Mouse (Mus musculus): ENCODE measurements around the gene Dnajb1.

Gene Dnajb1

GRCm38 (mm10) chr8:83611921-83612320 lies 3.9 kb downstream of the Dnajb1 start:
- DNase-seq (ENCODE audit: low read depth, low spot score) = no peak

GRCm38 (mm10) chr8:83613695-83614094 lies 5.7 kb downstream of the Dnajb1 start:
- DNase-seq (ENCODE audit: low read depth, low spot score) = no peak

- no peak for DNase-seq (ENCODE audit: low read depth, low spot score)
These were observed 8.6 kb downstream of the Dnajb1 start for GRCm38 (mm10) chr8:83616625-83617024.

GRCm38 (mm10) chr8:83617111-83617510 lies 9.1 kb downstream of the Dnajb1 start:
- peak; percentile 78 for DNase-seq (ENCODE audit: low read depth, low spot score)

- no peak for DNase-seq (ENCODE audit: low read depth, low spot score)
These were observed 10.6 kb downstream of the Dnajb1 start for GRCm38 (mm10) chr8:83618566-83618965.

DNA sequence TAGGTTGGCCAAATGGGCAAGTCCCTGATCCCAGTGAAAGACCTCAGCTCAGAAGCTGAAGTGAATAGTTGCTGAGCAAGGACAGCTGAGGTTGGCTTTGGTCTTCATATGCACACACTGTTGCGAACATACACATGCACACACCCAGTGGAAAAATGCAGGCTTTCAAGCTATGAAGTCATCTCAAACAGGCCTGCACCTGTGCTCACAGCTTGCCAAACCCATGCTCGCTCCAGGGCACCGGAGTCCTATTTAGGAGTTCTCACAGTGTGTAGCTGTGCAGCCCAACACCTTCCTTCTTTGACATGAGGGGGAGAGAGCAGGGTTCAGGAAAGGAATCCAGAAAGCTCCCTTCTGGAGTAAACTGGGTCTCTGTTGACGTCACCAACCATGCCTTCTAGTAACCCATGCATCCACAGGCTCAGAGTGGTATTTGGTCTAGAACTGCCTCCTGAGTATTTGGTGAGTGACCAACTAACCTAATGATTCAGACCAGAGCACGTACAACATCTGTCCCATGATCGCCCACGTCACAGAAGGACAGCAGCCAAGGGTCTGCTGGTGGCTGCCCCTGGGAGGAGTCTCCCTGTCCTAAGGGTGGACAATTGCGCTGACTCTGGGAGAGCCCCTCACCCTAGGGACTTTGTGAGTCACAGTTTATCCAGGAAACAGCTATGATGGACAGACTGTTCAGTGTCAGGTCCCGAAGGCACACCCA lies 11.7 kb downstream of the Dnajb1 start:
- DNase-seq (ENCODE audit: low read depth, low spot score) = no peak

GRCm38 (mm10) chr8:83621691-83622388 lies 13.8 kb downstream of the Dnajb1 start:
- no peak for DNase-seq (ENCODE audit: low read depth, low spot score)

DNA sequence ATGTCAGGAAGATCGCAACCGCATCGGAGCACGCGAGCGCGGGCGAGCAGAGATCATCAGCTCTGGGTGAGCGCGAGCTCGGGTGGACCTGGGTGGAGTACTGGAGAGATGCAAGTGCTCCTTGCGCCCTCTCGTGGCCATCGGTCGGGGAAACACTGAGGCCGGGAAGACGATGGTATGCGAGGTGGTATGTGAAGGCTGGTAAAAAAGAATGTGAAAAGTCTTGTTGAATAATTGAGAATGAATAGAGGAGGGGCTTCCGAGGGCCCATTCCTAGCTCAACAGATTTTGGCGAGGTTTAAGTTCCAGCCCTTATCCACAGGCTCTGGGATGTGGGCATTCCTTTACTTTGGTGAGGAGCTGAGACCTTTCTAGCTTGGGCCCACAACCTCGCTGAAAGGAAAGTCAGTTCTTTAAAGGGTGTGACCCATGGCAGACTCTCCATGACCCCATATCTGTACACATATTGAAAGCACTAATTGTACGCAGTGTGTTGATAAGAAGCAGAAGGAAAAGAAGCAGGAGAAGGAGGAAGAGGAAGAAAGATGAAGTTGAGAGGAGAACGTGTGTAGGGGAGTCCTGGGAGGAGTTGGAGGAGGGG lies 14.5 kb downstream of the Dnajb1 start:
- peak; percentile 97 for DNase-seq (ENCODE audit: low read depth, low spot score)

- no peak for DNase-seq (ENCODE audit: low read depth, low spot score)
These were observed 15.6 kb downstream of the Dnajb1 start for GRCm38 (mm10) chr8:83623549-83623948.

- peak; percentile 69 for DNase-seq (ENCODE audit: low read depth, low spot score)
These were observed 16.7 kb downstream of the Dnajb1 start for GRCm38 (mm10) chr8:83624739-83625138.

GRCm38 (mm10) chr8:83625676-83626299 lies 17.8 kb downstream of the Dnajb1 start:
- DNase-seq (ENCODE audit: low read depth, low spot score) = no peak

DNA sequence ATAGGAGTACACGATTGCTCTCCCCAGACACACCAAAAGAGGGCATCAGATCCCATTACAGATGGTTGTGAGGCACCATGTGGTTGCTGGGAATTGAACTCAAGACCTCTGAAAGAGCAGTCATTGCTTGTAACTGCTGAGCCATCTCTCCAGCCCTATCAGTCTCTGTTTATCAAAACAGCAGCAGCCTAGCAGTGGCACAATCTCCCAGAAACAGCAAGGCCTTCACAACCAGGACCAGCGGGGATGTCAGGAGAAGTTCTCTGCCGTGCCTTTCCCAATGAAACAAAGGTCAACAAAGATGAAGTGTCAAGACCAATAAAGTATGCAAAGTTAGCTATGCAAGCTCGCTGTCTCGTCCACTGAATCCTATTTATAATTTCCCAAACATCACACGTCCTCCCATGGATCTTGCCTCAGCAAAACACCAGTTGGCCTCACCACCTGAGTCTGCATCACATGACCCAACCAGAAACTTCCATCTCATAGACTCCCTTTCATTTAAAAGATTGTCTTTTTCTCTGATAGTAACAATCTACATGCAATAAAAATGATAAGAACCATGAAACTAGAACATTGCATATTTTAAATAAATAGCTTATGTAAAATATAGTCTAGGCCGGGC lies 24.2 kb downstream of the Dnajb1 start:
- no peak for DNase-seq (ENCODE audit: low read depth, low spot score)

GRCm38 (mm10) chr8:83638856-83639255 lies 30.9 kb downstream of the Dnajb1 start:
- no peak for DNase-seq (ENCODE audit: low read depth, low spot score)

- no peak for DNase-seq (ENCODE audit: low read depth, low spot score)
These were observed 31.7 kb downstream of the Dnajb1 start for GRCm38 (mm10) chr8:83639649-83640048.

DNA sequence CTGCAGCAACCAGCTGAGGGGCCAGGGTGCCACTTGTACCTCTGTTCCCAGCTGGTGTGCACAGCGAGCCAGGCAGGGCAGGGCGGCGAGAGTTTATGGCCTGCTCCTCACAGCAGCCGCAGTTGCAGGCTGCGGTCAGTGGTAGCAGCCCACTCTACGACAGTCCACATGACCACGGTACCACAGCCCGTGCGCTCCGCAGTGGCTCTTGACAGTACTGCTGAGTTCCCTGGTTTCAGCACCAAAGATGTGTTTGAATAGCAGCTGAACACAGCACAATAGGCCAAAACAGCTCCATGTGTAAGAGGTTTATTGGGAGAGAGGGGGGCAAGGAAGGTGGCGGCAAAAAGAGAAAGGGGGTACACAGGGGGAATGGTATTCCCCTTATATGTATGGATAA lies 39.5 kb downstream of the Dnajb1 start:
- DNase-seq (ENCODE audit: low read depth, low spot score) = no peak

- DNase-seq (ENCODE audit: low read depth, low spot score) = no peak
These were observed 40.0 kb downstream of the Dnajb1 start for GRCm38 (mm10) chr8:83648031-83648430.

- DNase-seq (ENCODE audit: low read depth, low spot score) = peak; percentile 55
These were observed 41.7 kb downstream of the Dnajb1 start for GRCm38 (mm10) chr8:83649699-83650098.

DNA sequence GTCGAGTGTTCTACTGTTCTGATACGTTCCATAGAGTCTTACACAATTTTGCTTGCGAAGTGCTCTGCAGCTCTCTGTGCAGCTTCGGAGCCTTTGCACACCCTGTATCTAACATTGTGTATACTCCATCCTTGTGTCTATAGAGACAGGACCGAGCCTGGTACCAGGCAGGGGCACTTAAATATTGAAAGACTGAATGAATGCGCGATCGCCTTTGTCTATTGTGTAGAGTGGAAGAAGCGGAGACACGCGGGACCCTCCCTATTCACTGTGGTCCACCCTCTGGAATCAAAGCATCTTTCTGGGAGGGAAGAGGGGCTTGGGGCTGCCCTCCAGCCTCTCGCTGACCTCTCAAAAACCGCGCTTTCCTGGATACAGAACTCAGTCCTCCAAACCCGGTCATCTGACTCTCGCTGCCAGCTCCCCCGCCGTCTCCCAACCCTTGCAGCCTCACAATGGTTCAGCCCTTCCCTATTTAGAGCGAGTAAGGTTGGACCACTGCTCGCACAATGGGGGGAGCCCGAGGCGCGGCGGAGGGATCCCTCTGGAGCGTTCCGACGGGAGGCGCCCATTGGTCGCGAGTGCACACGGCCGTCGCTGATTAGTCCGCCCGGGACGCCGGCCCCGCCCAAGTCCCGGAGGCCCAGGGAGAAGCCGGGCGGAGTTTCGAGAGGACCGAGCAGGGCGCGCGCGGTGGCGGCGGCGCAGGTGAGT lies 44.2 kb downstream of the Dnajb1 start, which contains the start of gene Gipc1:
Gene Gipc1 (plus strand): TSS at position 648 of the 714 bp plus-strand sequence.
- peak; percentile 100 for DNase-seq (ENCODE audit: low read depth, low spot score)

GRCm38 (mm10) chr8:83652744-83653661 lies 45.0 kb downstream of the Dnajb1 start:
- no peak for DNase-seq (ENCODE audit: low read depth, low spot score)

DNA sequence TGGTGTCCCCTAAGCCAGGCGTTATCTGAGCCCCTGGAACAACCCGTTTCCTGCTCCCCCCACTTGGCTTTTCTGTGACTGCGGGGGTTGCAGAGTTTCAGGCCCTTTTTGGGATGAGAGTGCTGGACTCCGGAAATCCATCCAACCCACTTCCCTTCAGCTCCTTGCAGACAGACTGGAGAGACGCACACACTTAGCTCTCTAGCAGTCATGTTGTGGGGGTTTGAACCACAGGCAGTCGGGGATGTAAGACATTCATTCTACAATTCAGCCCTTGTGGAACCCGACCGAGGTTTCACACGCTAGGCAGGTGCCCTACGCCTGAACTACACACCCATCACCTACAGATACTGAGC lies 45.6 kb downstream of the Dnajb1 start:
- peak; percentile 57 for DNase-seq (ENCODE audit: low read depth, low spot score)
